Mouse (Mus musculus) heart, postnatal 0 days (tissue): ENCODE data around the gene Olfr533.
"Not testable (repeated sequence)": the region's sequence is repeated elsewhere in the genome, so short reads cannot be mapped to it uniquely, and the experiment has no call there.

Experiments
- CTCF ChIP-seq: IDR thresholded peaks from 2 replicates; pipeline ENCODE4 v1.5.1; 2016; ENCODE audit warnings: antibody characterized with exemption, control low read depth, low read depth
- EP300 ChIP-seq: IDR thresholded peaks from 2 replicates; pipeline ENCODE4 v1.6.1; 2016; ENCODE audit warnings: antibody characterized with exemption, low read depth

- TF ChIP-seq CTCF, EP300: not testable (repeated sequence)
These were observed at the start of gene Olfr533 for GRCm38 (mm10) chr7:140463070-140463469.
